45 mouse cellular contexts compared by ENCODE assay signal in the genomic region with DNA sequence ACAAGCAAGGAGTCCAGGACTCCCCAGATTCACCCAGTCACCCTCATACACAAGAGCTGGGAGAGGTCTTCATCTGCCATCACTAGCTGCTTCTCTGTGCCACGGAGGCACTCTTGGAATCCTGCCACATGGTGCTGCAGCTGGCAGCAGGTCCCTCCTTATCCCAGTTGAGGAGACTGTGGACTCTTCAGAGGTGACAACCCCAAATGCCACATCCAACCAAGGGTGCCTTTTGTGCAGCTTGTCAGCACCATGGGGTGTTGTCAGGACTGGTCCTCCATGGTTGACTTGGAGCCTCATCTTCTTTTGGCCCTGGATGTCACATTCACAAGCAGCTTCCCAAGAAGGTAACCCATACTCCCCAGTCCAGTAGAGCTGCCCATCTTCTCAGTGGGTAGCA. TPM values are rescaled to one million over a fixed set of nuclear protein-coding genes. Genes with fewer than 3 reads are reported as not detected.
"Had no signal": no experiment of that assay in that cellular context is flagged by ENCODE, and none has a peak within 500 bp of the region (broad histone marks: within the 10 kb centered on the region; RNA-seq: fewer than 3 reads in every experiment).

No protein-coding gene starts in this region.

- H3K36me3 ChIP-seq: limb, embryonic 10.5 days; limb, embryonic 12.5 days; limb, embryonic 13.5 days; limb, embryonic 15.5 days; liver, embryonic 12.5 days; liver, embryonic 13.5 days; liver, embryonic 15.5 days; lung, embryonic 15.5 days; midbrain, embryonic 10.5 days; midbrain, embryonic 12.5 days; midbrain, embryonic 13.5 days; midbrain, embryonic 15.5 days had no signal

- ATAC-seq: liver, embryonic 12.5 days; liver, postnatal 0 days; lung, postnatal 0 days; midbrain, embryonic 13.5 days; midbrain, embryonic 15.5 days; midbrain, embryonic 16.5 days had no signal

- H3K4me1 ChIP-seq: liver, embryonic 12.5 days; liver, embryonic 13.5 days; liver, embryonic 15.5 days; midbrain, embryonic 12.5 days; midbrain, embryonic 15.5 days had no signal

- H3K9me3 ChIP-seq: limb, embryonic 10.5 days; limb, embryonic 12.5 days; limb, embryonic 13.5 days; limb, embryonic 15.5 days; liver, embryonic 12.5 days; liver, embryonic 13.5 days; liver, embryonic 15.5 days; lung, embryonic 15.5 days; midbrain, embryonic 10.5 days; midbrain, embryonic 12.5 days; midbrain, embryonic 13.5 days; midbrain, embryonic 15.5 days had no signal

- H3K4me3 ChIP-seq: left cerebral cortex, adult 2 months; limb, embryonic 10.5 days; limb, embryonic 12.5 days; limb, embryonic 13.5 days; limb, embryonic 15.5 days; liver, embryonic 12.5 days; liver, embryonic 13.5 days; liver, embryonic 15.5 days; lung, embryonic 15.5 days; megakaryocyte, embryonic 14.5 days; midbrain, embryonic 10.5 days; midbrain, embryonic 12.5 days; midbrain, embryonic 13.5 days; midbrain, embryonic 15.5 days had no signal

- H3K9ac ChIP-seq: limb, embryonic 12.5 days; limb, embryonic 13.5 days; limb, embryonic 15.5 days; liver, embryonic 12.5 days; liver, embryonic 13.5 days; liver, embryonic 14.5 days; liver, embryonic 15.5 days; liver, postnatal 0 days; lung, embryonic 14.5 days; lung, embryonic 15.5 days; midbrain, embryonic 12.5 days; midbrain, embryonic 13.5 days; midbrain, embryonic 15.5 days had no signal

- H3K27ac ChIP-seq: left cerebral cortex, adult 2 months; limb, embryonic 10.5 days; limb, embryonic 12.5 days; limb, embryonic 13.5 days; limb, embryonic 15.5 days; liver, embryonic 12.5 days; liver, embryonic 13.5 days; liver, embryonic 14.5 days; liver, embryonic 15.5 days; lung, embryonic 15.5 days; midbrain, embryonic 10.5 days; midbrain, embryonic 12.5 days; midbrain, embryonic 13.5 days; midbrain, embryonic 15.5 days had no signal

- H3K4me2 ChIP-seq: limb, embryonic 12.5 days; limb, embryonic 13.5 days; limb, embryonic 15.5 days; liver, embryonic 11.5 days; liver, embryonic 12.5 days; liver, embryonic 13.5 days; liver, embryonic 15.5 days; lung, embryonic 14.5 days; lung, embryonic 15.5 days; midbrain, embryonic 11.5 days; midbrain, embryonic 12.5 days; midbrain, embryonic 13.5 days; midbrain, embryonic 15.5 days had no signal

- DNase-seq: left cerebral cortex, postnatal 4 days; liver; liver, embryonic 13.5 days; liver, postnatal 0 days; lung, adult 18-20 months; lung, adult 2 months; lung, embryonic 14.5 days; lung, postnatal 10 days; lung, postnatal 14 days; lung, postnatal 36 days; lung, postnatal 4 days; midbrain, embryonic 14.5 days had no signal

RNA-seq across cellular contexts. Expression of a gene that starts 2.6 kb away (rescaled TPM):
- total RNA-seq: left cerebral cortex, adult 18-20 months; left cerebral cortex, adult 2 months; left cerebral cortex, adult 8-10 months; left cerebral cortex, postnatal 10 days; left cerebral cortex, postnatal 14 days; left cerebral cortex, postnatal 25 days; left cerebral cortex, postnatal 36 days; left cerebral cortex, postnatal 4 days; liver, adult 2 months; megakaryocyte progenitor cell, adult 5-6 weeks; megakaryocyte, adult 5-6 weeks; megakaryocyte-erythroid progenitor cell, adult 5-6 weeks; monocyte, adult 5-6 weeks had no signal
- polyA plus RNA-seq: liver, adult 2 months; liver, embryonic 14.5 days; liver, postnatal 0 days; lung, embryonic 14.5 days; midbrain, embryonic 11.5 days; midbrain, embryonic 12.5 days; midbrain, embryonic 13.5 days; midbrain, embryonic 14.5 days; midbrain, embryonic 15.5 days; midbrain, embryonic 16.5 days; midbrain, postnatal 0 days had no signal

RNA-seq across cellular contexts. Expression of a gene that starts 11.4 kb away (rescaled TPM):
- total RNA-seq: left cerebral cortex, adult 18-20 months; left cerebral cortex, adult 2 months; left cerebral cortex, adult 8-10 months; left cerebral cortex, postnatal 10 days; left cerebral cortex, postnatal 14 days; left cerebral cortex, postnatal 25 days; left cerebral cortex, postnatal 36 days; left cerebral cortex, postnatal 4 days; liver, adult 2 months; megakaryocyte progenitor cell, adult 5-6 weeks; megakaryocyte, adult 5-6 weeks; megakaryocyte-erythroid progenitor cell, adult 5-6 weeks; midbrain, postnatal 0 days; monocyte, adult 5-6 weeks had no signal
- polyA plus RNA-seq: liver, adult 2 months; liver, embryonic 11.5 days; liver, embryonic 12.5 days; liver, embryonic 14.5 days; liver, postnatal 0 days; lung, embryonic 14.5 days; lung, postnatal 0 days; midbrain, embryonic 10.5 days; midbrain, embryonic 11.5 days; midbrain, embryonic 12.5 days; midbrain, embryonic 13.5 days; midbrain, embryonic 14.5 days; midbrain, embryonic 15.5 days; midbrain, embryonic 16.5 days; midbrain, postnatal 0 days had no signal

RNA-seq across cellular contexts. Expression of a gene that starts 18.7 kb away (rescaled TPM):
- total RNA-seq: liver, adult 2 months; megakaryocyte progenitor cell, adult 5-6 weeks; megakaryocyte, adult 5-6 weeks; megakaryocyte-erythroid progenitor cell, adult 5-6 weeks; midbrain, postnatal 0 days; monocyte, adult 5-6 weeks had no signal
- polyA plus RNA-seq: limb, embryonic 10.5 days; limb, embryonic 11.5 days; limb, embryonic 12.5 days; liver, adult 2 months; liver, embryonic 11.5 days; liver, embryonic 12.5 days; liver, embryonic 13.5 days; liver, embryonic 14.5 days; liver, embryonic 15.5 days; liver, embryonic 16.5 days; liver, postnatal 0 days; lung, adult 2 months; lung, embryonic 14.5 days; lung, embryonic 15.5 days; lung, embryonic 16.5 days; lung, postnatal 0 days; midbrain, embryonic 11.5 days; midbrain, embryonic 13.5 days; midbrain, embryonic 15.5 days; midbrain, embryonic 16.5 days; midbrain, postnatal 0 days had no signal

RNA-seq across cellular contexts. Expression of a gene that starts 45.5 kb away (rescaled TPM):
- total RNA-seq: liver, adult 2 months; megakaryocyte progenitor cell, adult 5-6 weeks; megakaryocyte, adult 5-6 weeks; megakaryocyte-erythroid progenitor cell, adult 5-6 weeks; monocyte, adult 5-6 weeks had no signal
- polyA plus RNA-seq: liver, adult 2 months; liver, embryonic 13.5 days; liver, embryonic 15.5 days; lung, adult 2 months had no signal
